9 mouse cellular contexts compared by ENCODE assay signal in genomic region chr13:12473724-12474378, GRCm38 (mm10). TPM values are rescaled to one million over a fixed set of nuclear protein-coding genes. Genes with fewer than 3 reads are reported as not detected.
A peak's percentile ranks its signal among the peaks of the same experiment; 100 is the strongest.
DNase-seq lines count a peak whose midpoint lies in the region; ATAC-seq and TF ChIP-seq lines count a peak whose summit lies in the region.
"Had no signal": no experiment of that assay in that cellular context is flagged by ENCODE, and none has a peak within 500 bp of the region (broad histone marks: within the 10 kb centered on the region; RNA-seq: fewer than 3 reads in every experiment).

No protein-coding gene starts in this region.

- H3K27me3 ChIP-seq in kidney, postnatal 0 days (ENCODE audit: insufficient read depth, low read length) = no peaks in the 10 kb centered on the region
- no peaks in the 10 kb centered on the region for H3K27me3 ChIP-seq in liver, embryonic 13.5 days
- no peaks in the 10 kb centered on the region for H3K27me3 ChIP-seq in neural tube, embryonic 15.5 days (replicated peaks)
- H3K27me3 ChIP-seq in testis, adult 2 months (ENCODE audit: control insufficient read depth, insufficient read depth, low read length) = no peaks in the 10 kb centered on the region

- H3K9ac ChIP-seq in kidney, postnatal 0 days (ENCODE audit: low read depth, low read length) = no peak overlapping the region
- no peak overlapping the region for H3K9ac ChIP-seq in liver, embryonic 13.5 days
- H3K9ac ChIP-seq in neural tube, embryonic 15.5 days (replicated peaks) = no peak overlapping the region

- H3K4me3 ChIP-seq in kidney, postnatal 0 days (replicated peaks; ENCODE audit: low read depth, low read length) = no peak overlapping the region
- H3K4me3 ChIP-seq in liver, embryonic 13.5 days (replicated peaks) = no peak overlapping the region
- no peak overlapping the region for H3K4me3 ChIP-seq in neural tube, embryonic 15.5 days (replicated peaks)
- no peak overlapping the region for H3K4me3 ChIP-seq in testis, adult 2 months (ENCODE audit: control insufficient read depth, low read depth, low read length)
- H3K4me3 ChIP-seq: erythroblast, embryonic 14.5 days had no signal

- no peak overlapping the region for H3K27ac ChIP-seq in kidney, postnatal 0 days
- H3K27ac ChIP-seq in liver, embryonic 13.5 days = no peak overlapping the region
- H3K27ac ChIP-seq in neural tube, embryonic 15.5 days (replicated peaks) = no peak overlapping the region
- H3K27ac ChIP-seq in testis, adult 2 months (ENCODE audit: control insufficient read depth, insufficient read depth, low read depth, low read length) = no peak overlapping the region

- no peaks in the 10 kb centered on the region for H3K36me3 ChIP-seq in kidney, postnatal 0 days (ENCODE audit: insufficient read depth, low read length)
- no peaks in the 10 kb centered on the region for H3K36me3 ChIP-seq in liver, embryonic 13.5 days
- no peaks in the 10 kb centered on the region for H3K36me3 ChIP-seq in neural tube, embryonic 15.5 days
- no peaks in the 10 kb centered on the region for H3K36me3 ChIP-seq in testis, adult 2 months (ENCODE audit: control insufficient read depth, insufficient read depth, low read length)

- no peak for TF ChIP-seq POLR2A in testis, adult 2 months (IDR thresholded peaks at IDR 0.05; ENCODE audit: control insufficient read depth, low read depth, low read length)

- peak; percentile 83 for DNase-seq in 3T3-L1 (ENCODE audit: low read depth, low spot score)
- peak; percentile 83 for DNase-seq in adipocyte (ENCODE audit: low spot score)
- DNase-seq in embryo, embryonic 11.5 days (ENCODE audit: low read depth, low spot score) = peak; percentile 42
- peak; percentile 34 to 56 for DNase-seq in gastrocnemius, postnatal 4 days (ENCODE audit: low spot score in 2 of 2)
- DNase-seq in kidney, postnatal 0 days (ENCODE audit: low spot score) = peak; percentile 85
- DNase-seq in liver, embryonic 13.5 days = peak; percentile 37

- 41% methylated on average over 8 of the region's 8 CpGs for WGBS in kidney, postnatal 0 days
- WGBS in liver, embryonic 13.5 days (ENCODE audit: insufficient replicate concordance) = 38% methylated on average over 8 of the region's 8 CpGs
- 37% methylated on average over 8 of the region's 8 CpGs for whole genome bisulfite sequencing in neural tube, embryonic 15.5 days

- TF ChIP-seq CTCF in kidney, postnatal 0 days (IDR thresholded peaks at IDR 0.05; ENCODE audit: low read depth) = peak; percentile 95
- peak; percentile 37; the same call in 1 of the 2 replicates for TF ChIP-seq CTCF in testis, adult 2 months (IDR thresholded peaks at IDR 0.05; ENCODE audit: control insufficient read depth, insufficient read depth, insufficient replicate concordance, low read depth, low read length)

- ATAC-seq in kidney, postnatal 0 days (replicated peaks; ENCODE audit: low FRiP score, low read depth) = peak; percentile 44; the same call in 1 of the 2 replicates
- ATAC-seq in liver, embryonic 13.5 days (ENCODE audit: low read depth) = no peak
- ATAC-seq in neural tube, embryonic 15.5 days (ENCODE audit: low FRiP score) = peak; percentile 88

- H3K9me3 ChIP-seq in kidney, postnatal 0 days (replicated peaks; ENCODE audit: low read length) = no peaks in the 10 kb centered on the region
- no peaks in the 10 kb centered on the region for H3K9me3 ChIP-seq in liver, embryonic 13.5 days (replicated peaks)
- no peaks in the 10 kb centered on the region for H3K9me3 ChIP-seq in neural tube, embryonic 15.5 days (replicated peaks)

- H3K4me2 ChIP-seq in kidney, postnatal 0 days (ENCODE audit: low read length) = no peak overlapping the region
- H3K4me2 ChIP-seq in liver, embryonic 13.5 days = no peak overlapping the region
- no peak overlapping the region for H3K4me2 ChIP-seq in neural tube, embryonic 15.5 days

- no peaks in the 10 kb centered on the region for H3K4me1 ChIP-seq in kidney, postnatal 0 days (replicated peaks; ENCODE audit: insufficient read depth, low read length)
- H3K4me1 ChIP-seq in liver, embryonic 13.5 days (replicated peaks) = peaks cover under 1% of the 10 kb centered on the region
- no peaks in the 10 kb centered on the region for H3K4me1 ChIP-seq in neural tube, embryonic 15.5 days
- no peaks in the 10 kb centered on the region for H3K4me1 ChIP-seq in testis, adult 2 months (ENCODE audit: control insufficient read depth, insufficient read depth, low read length)

RNA-seq across cellular contexts. Expression of gene Lgals8, which starts 9.1 kb away (rescaled TPM):
- total RNA-seq in gastrocnemius, postnatal 4 days (2021) = 10 to 100 TPM; 30.7 to 36.4 TPM
- 27.5 and 30.0 TPM in 2 replicates for polyA plus RNA-seq in kidney, postnatal 0 days (2015; fragmentation: Nextera tagmentation; extraction: Ambion mirVana)
- 12.7 and 14.6 TPM in 2 replicates for polyA plus RNA-seq in liver, embryonic 13.5 days (2015; fragmentation: Nextera tagmentation; extraction: Ambion mirVana)
- 26.6 and 31.5 TPM in 2 replicates for polyA plus RNA-seq in neural tube, embryonic 15.5 days (2015; fragmentation: Nextera tagmentation; extraction: Ambion mirVana)
- polyA plus RNA-seq in testis, adult 2 months (2012; rRNA removed) = 114 and 115 TPM in 2 replicates

RNA-seq across cellular contexts. Expression of gene Edaradd, which starts 46.4 kb away (rescaled TPM):
- under 1 TPM; 0.10 TPM for total RNA-seq in gastrocnemius, postnatal 4 days (2021)
- polyA plus RNA-seq in kidney, postnatal 0 days (2015; fragmentation: Nextera tagmentation; extraction: Ambion mirVana) = 1.6 and 1.9 TPM in 2 replicates
- polyA plus RNA-seq in liver, embryonic 13.5 days (2015; fragmentation: Nextera tagmentation; extraction: Ambion mirVana) = 0.06 TPM in 2 replicates
- 1.8 and 3.9 TPM in 2 replicates for polyA plus RNA-seq in neural tube, embryonic 15.5 days (2015; fragmentation: Nextera tagmentation; extraction: Ambion mirVana)
- polyA plus RNA-seq in testis, adult 2 months (2012; rRNA removed) = 0.19 and 0.25 TPM in 2 replicates
- polyA plus RNA-seq: erythroblast, embryonic 14.5 days had no signal
